Mouse (Mus musculus): ENCODE data around the gene Setd3.

GRCm38 (mm10) chr12:108087489-108087888, 91.6 kb downstream of the Setd3 start:
- TF ChIP-seq EP300 (IDR thresholded peaks at IDR 0.05; ENCODE audit: insufficient read depth, low read depth, low read length): no peak
- no peak for TF ChIP-seq POLR2A (IDR thresholded peaks at IDR 0.05; ENCODE audit: insufficient read depth, low read depth, low read length)
- peak; percentile 22; the same call in 1 of the 2 replicates for TF ChIP-seq CTCF (IDR thresholded peaks at IDR 0.05)

Data from heart, adult 2 months (tissue).